Mouse (Mus musculus): ENCODE data around the gene Kiss1.

Kiss1 gene

DNA sequence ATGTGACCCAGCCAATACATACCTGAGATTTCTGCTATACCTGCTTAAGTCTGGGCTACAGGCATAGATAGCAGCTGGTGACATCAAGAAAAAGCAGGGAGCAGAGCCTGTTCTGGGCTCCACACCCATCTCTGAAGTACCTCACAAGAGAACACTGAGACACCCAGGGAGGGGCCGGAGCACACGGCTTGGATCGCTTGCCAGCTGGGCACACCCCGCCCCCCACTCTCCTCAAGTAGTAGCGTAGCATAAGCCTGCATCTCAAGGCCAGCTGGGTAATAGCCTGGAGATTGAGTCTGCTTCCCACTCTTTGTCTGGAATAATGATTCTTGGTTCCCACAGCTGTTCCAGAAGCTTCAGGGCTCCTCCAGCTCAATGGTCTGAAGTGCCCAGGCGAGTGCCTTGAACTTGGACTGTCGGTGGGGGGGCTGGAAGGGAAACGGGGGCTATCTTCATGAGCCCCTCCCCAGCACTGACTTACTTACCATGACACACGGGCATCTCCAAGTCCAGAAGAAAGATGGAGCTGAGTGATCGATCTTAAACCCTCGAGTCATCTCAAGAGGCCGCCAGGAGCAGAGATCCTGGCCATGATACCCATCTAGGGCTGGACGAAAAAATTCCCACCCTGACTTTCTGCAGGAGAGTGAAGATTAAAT lies at the start of gene Kiss1:
Kiss1 (plus strand) TSS at position 609 of the 659 bp plus-strand sequence.
- in situ Hi-C loops (cut with MboI), result no loop called here

DNA sequence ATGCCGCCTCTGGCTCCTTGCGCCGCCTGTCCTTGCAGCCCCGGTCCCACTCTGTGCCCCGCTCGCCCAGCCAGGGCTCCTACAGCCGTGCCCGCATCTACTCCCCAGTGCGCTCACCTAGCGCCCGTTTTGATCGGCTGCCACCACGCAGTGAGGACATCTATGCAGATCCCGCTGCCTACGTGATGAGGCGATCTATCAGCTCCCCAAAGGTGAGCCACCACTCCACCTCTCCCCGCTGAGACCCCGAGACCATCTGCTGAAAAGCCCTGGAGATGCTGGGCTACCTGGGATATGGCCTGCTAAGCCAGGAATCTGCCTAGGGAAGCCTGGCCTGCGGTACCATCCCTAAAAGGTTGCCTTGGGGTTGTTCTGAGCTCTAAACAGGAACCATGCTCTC lies 47.5 kb upstream of the Kiss1 start:
- in situ Hi-C loops (cut with MboI), result no loop called here

DNA sequence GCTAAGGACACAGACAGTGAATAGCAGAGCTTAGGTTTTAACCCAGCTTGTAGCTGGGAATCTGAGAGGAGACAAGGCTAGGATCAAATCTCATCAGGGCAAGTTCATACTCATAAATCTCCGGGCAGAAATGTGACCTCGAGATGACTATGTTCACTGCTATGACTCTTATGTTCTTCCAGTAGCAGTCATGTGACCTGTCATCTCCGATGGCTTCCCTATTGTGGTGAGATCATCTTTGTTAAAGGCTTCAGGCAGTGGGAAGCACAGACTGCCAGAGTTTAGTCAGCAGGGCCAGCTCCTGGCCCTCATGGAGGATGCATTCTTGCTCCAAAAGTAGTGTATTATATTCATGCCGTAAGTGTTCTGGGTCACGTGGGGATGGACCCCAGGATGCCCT lies 44.7 kb upstream of the Kiss1 start:
- in situ Hi-C loops (cut with MboI), result no loop called here

DNA sequence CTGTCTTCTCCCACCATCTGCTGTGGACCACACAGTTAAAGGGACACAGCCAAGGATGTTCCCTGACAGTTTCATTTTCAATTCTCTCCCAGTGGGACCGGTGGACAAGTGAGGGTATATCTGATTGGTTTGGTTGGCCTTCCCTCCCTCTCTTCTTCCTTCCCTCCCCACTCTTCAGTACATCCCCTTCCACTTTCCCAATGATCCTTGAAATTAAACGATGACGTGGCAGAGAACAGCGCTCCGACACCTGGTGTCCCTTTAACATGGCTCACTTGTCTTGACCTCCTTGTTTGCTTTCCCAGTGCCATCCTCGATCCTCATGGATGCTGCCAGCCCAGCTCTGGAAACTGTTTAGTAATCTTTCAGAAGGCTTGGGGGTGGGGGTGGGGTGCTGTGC lies 43.1 kb upstream of the Kiss1 start:
- in situ Hi-C loops (cut with MboI), result no loop called here

DNA sequence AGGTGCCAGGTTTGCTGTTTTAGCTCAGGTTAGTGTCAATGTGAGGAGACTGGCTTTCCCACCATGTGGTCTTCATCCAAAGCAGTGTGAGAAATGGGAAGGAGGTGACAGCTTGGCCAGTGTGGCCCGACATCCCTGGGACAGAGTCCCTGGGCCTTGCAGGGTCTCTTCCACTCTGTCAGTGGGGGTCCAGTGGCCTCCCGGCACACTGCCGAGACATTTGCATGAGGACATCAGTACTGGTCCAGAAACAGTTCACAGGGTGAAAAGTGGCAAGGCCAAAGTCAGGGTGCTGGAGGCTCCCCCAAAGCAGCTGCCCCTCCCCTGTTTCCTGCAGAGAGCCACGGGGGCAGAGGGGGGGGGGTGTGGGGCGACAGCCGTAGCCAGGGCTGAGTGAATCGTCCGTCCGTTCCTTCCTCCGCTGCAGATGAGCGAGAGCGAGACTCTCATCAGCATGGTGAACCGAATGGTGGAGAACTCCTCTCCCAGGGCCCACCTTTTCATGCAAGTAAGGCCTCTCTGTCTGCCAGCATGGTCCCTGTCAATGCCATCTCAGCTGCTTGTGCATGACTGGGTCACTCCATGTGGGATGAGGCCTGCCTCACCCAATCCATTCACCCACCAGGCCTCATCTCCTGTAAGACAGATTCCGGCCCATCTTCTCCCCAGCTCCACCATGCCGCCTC lies 42.6 kb upstream of the Kiss1 start:
- in situ Hi-C loops (cut with MboI), result no loop called here

DNA sequence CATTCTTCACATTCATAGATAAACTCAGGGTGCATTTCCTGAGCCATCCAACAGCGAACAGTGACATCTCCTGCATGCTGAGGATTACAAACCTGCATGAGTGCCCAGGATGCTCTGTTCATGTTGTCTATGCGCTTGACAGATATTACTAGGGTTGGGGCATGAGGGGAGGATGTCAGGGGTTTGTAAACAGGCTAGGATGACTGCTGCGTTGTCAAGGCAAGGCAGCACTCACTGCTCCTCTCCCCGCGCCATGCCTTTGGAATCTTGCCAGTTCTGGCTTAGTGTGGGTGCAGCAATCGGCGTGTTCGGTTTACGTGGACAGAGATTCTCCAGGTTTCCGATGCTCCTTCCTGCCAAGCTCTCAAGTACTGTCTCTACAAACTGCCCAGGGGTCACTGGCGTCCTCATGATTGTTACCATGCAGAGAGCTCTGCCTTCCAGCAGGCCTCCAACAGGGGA lies 42.0 kb upstream of the Kiss1 start:
- in situ Hi-C loops (cut with MboI), result no loop called here

- in situ Hi-C loops (cut with MboI), result no loop called here
Observed at GRCm38 (mm10) chr1:133280537-133280936, 41.1 kb upstream of the Kiss1 start.

GRCm38 (mm10) chr1:133285907-133286306 lies 35.8 kb upstream of the Kiss1 start:
- in situ Hi-C loops (cut with MboI), result no loop called here

- in situ Hi-C loops (cut with MboI), result no loop called here
Observed at GRCm38 (mm10) chr1:133287051-133287450, 34.6 kb upstream of the Kiss1 start.

GRCm38 (mm10) chr1:133287880-133288279 lies 33.8 kb upstream of the Kiss1 start:
- in situ Hi-C loops (cut with MboI), result no loop called here

DNA sequence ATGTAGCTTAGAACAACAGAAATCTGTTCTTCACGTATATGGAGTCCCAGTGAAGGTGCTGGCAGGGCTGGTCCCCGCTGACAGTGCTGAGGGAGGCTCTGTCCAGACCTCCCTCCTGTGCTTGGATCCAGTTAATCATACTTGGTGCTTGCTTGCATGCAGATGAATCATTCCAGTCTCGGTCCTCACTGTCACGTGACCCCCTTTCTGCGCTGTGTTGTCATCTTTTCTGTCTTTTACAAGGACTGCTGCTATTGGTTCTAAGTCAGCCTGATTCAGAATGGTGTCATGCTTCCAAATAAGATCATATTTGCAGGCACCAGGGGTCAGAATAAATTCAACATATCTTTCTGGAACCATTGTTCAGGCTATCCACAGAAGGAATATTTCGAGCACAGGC lies 29.8 kb upstream of the Kiss1 start:
- in situ Hi-C loops (cut with MboI), result no loop called here

- in situ Hi-C loops (cut with MboI), result no loop called here
Observed at GRCm38 (mm10) chr1:133292608-133293007, 29.1 kb upstream of the Kiss1 start.

DNA sequence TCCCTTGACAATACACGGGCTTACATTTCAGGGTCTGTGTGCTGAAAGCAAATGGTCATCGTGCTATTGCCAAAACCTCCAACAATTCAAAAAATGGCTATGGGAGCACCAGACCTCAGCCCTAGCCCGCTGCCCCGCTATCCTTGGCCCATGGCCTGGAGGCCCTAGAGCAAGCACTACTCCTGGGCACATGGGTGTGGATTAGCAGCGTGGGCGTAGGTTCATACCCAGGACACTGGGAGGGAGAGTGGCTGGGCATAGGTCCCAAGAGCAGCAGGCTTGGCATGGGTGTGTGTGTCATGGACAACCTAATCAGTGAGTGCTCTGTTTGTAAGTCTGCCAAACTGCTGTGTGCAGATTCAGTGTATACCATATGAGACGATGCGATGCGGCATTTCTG lies 25.3 kb upstream of the Kiss1 start:
- in situ Hi-C loops (cut with MboI), result no loop called here

DNA sequence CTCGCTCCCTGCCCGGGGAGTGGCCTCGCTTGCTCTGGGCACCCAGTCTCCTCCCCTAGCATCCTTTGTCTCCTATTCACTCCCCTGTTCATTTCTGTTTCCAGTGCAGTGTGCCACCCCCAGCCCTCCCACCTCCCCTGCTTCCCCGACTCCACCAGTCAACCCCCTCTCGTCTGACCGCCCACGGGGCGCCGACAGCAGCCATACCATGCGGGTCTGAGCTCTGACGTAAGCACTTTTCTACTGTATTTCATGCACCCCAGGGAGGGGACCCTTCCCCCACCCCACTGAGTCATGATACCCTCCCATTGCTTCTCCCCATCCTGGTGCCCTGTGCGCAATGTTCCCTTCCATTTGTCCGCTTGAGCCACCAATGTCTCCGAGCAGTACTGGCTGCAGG lies 22.9 kb upstream of the Kiss1 start:
- in situ Hi-C loops (cut with MboI), result no loop called here

DNA sequence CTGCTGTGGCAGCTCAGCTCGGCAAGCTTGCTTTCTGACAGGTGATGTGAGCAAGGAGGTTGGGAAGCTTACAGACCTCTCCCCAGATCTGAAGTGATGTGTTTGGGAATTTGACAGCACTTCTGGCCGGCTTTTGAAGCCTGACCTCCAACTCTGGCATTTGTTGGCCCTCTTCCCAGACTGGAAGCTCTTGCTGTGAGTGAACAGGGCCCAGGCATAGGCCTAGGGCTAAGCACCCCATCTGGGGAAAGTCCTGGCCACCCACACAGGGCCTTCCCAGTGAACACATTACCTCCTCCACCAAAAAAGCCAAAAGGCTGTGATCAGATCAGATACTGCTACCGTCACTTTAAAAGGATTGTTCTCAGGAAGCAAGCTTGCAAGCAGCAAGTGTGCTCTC lies 19.1 kb upstream of the Kiss1 start:
- in situ Hi-C loops (cut with MboI), result loop anchor here (10.0 kb wide), 1 partner anchor 148 kb away; no protein-coding TSS in a partner anchor

- in situ Hi-C loops (cut with MboI), result loop anchor here (10.0 kb wide), 1 partner anchor 152 kb away; no protein-coding TSS in a partner anchor
Observed at GRCm38 (mm10) chr1:133306842-133307241, 14.8 kb upstream of the Kiss1 start.

DNA sequence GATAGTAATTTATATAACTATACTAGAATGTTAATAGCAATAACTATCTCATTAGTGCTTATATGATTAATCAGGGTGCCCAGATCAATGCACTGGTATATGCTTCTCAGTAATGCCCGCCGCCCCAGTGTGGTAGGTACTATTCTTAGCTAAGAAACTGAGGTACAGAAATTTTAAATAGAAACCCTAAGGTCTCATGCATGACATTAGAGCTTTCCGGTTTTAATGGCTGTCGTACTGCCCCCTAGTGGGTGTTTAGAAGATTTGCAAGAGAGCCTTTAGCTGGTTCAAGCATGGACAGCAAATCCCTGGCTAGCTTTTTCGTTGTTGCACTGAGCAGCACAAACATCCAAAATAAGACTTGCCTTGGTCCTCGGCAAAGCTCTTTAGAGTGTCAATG lies 14.4 kb upstream of the Kiss1 start:
- in situ Hi-C loops (cut with MboI), result loop anchor here (10.0 kb wide), 1 partner anchor 153 kb away; no protein-coding TSS in a partner anchor

- in situ Hi-C loops (cut with MboI), result loop anchor here (10.0 kb wide), 1 partner anchor 155 kb away; no protein-coding TSS in a partner anchor
Observed at GRCm38 (mm10) chr1:133309652-133310267, 11.9 kb upstream of the Kiss1 start, which contains the start of gene Golt1a. Golt1a (plus strand) TSS chr1:133309800.

DNA sequence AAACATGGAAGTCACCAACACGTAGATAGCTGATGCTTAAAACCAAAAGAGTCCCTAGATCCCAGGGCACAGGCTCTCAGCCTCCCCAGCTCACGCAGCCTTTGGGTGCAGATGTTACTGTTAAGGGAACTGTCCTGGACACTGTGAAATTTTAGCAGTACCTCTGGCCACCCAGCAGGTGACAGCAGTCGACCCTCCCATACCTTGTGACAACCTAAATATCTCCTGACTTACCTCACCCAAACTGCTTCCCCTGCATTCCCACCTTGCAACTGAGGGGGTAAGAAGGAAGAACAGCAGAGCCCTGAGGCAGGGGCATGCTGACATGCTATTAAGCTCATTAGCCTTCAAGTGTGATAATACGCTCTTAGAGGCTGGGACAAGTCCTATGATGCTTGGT lies 10.4 kb upstream of the Kiss1 start:
- in situ Hi-C loops (cut with MboI), result no loop called here

DNA sequence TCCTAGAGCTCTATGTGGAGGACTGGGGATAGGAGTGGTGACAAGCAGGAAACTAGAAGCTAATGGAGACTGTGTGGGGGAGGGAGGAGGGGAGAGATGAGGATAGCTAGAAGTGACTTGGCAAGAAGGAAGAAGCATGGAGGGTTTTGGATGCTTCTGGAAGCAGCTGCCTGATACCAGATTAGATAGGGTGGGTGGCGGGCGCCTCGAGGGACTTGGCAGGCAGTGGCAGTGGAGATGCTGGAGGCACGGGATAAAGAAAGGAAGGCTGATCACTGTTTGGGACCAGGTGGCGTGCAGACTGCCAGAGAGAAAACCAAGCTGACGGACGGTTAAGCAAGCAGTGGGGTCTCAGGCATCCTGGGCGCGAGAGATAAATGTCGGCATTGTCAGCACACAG lies 9.7 kb upstream of the Kiss1 start:
- in situ Hi-C loops (cut with MboI), result no loop called here

- in situ Hi-C loops (cut with MboI), result no loop called here
Observed at GRCm38 (mm10) chr1:133314364-133314763, 7.3 kb upstream of the Kiss1 start.

- in situ Hi-C loops (cut with MboI), result no loop called here
Observed at GRCm38 (mm10) chr1:133315775-133316174, 5.9 kb upstream of the Kiss1 start.

DNA sequence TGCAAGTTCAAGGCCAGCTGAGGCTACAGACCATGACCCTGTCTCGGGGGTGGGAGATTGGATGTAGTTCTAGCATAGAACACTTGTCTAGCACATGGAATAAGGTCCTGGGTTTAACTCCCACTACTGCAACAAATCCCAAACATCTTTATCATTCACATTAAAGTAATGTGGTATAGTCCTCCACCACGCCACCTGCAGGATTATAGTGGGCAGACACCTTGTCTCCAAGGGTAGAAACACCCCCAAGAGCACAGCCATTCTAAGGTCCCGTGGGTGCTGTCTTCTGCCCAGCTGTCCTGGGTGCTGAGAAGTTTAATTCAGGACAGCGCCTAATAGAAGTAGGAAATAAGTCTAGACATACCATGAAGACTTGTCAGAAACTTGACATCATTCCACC lies 5.1 kb upstream of the Kiss1 start:
- in situ Hi-C loops (cut with MboI), result no loop called here

Data from mature B cell (primary cell).